Mouse (Mus musculus) E14TG2a.4 (cell line): ENCODE results near the gene Stfa2.
"Not testable (repeated sequence)": the region's sequence is repeated elsewhere in the genome, so short reads cannot be mapped to it uniquely, and the experiment has no call there.

Experiments
- H3K27me3 ChIP-seq: 2 replicates; pipeline ENCODE4 v1.6.1; 2014; ENCODE audit warnings: low read length, control low read depth; ENCODE audit not compliant: insufficient read depth
- H3K36me3 ChIP-seq: 2 replicates; pipeline ENCODE4 v1.6.1; 2014; ENCODE audit warnings: low read length, control low read depth; ENCODE audit not compliant: insufficient read depth
- H3K4me1 ChIP-seq: replicated peaks from 2 replicates; pipeline ENCODE4 v1.6.1; 2014; ENCODE audit warnings: low read depth, low read length, control low read depth
- H3K4me3 ChIP-seq: replicated peaks from 2 replicates; pipeline ENCODE4 v1.5.1; 2014; ENCODE audit warnings: mild to moderate bottlenecking, low read length
- H3K9me3 ChIP-seq: 2 replicates; pipeline ENCODE4 v1.6.1; 2014; ENCODE audit warnings: low read length, control low read depth
- CTCF ChIP-seq: conservative IDR thresholded peaks from 2 replicates; pipeline ENCODE4 v1.5.1; 2014; ENCODE audit warnings: low read length
- NANOG ChIP-seq: IDR thresholded peaks from 2 replicates; pipeline ENCODE4 v1.6.1; 2014; ENCODE audit warnings: borderline replicate concordance, low read length, mixed read lengths
- POU5F1 ChIP-seq: IDR thresholded peaks from 2 replicates; pipeline ENCODE4 v1.6.1; 2014; ENCODE audit warnings: low read length, borderline replicate concordance

Stfa2 gene

GRCm38 (mm10) chr16:36408357-36408756 is at the start of gene Stfa2:
Gene Stfa2, minus strand, starts transcription at chr16:36408457.
- Histone ChIP-seq H3K27me3 (no peaks in the 10 kb centered on the region), H3K36me3 (no peaks in the 10 kb centered on the region), H3K4me1 (no peaks in the 10 kb centered on the region), H3K9me3 (no peaks in the 10 kb centered on the region), H3K4me3 (no peak within 1 kb of the TSS)
- TF ChIP-seq CTCF (no peak), NANOG (no peak), POU5F1 (no peak)

- Histone ChIP-seq H3K4me3 (no peak within 1 kb of the TSS), H3K4me1 (no peaks in the 10 kb centered on the region), H3K36me3 (no peaks in the 10 kb centered on the region), H3K9me3 (no peaks in the 10 kb centered on the region), H3K27me3 (no peaks in the 10 kb centered on the region)
- TF ChIP-seq POU5F1 (no peak), NANOG (no peak), CTCF (no peak)
Measured at GRCm38 (mm10) chr16:36455342-36455802, 47.1 kb upstream of the Stfa2 start, which contains the start of gene Stfa3. Gene Stfa3, minus strand, starts transcription at chr16:36455392.

DNA sequence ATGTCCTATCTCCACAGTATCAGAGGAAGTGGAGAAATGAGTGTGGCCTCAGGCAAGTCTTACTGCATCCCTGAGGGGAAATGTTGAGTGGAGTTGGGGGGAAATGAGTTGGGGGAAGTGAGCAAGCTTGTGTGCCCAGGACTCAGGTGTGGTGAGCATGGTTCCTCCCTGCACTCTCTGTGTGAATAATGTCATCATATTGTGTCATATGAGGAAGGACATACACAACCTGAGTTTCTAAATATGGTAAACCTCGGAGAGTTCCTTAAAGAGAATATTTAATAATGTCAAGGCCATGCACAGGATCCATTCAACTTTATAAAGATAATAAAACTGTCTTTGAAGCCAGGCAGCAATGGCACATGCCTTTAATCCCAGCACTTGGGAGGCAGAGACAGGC is 12.7 kb upstream of the Stfa2 start:
- H3K4me3 ChIP-seq, H3K36me3 ChIP-seq, H3K4me1 ChIP-seq, H3K27me3 ChIP-seq, H3K9me3 ChIP-seq: not testable (repeated sequence)

- TF ChIP-seq NANOG (no peak), CTCF (no peak), POU5F1 (no peak)
- no peak overlapping the region for H3K4me3 ChIP-seq
- H3K9me3 ChIP-seq: no peaks in the 10 kb centered on the region
- H3K36me3 ChIP-seq: no peaks in the 10 kb centered on the region
- 0 out of 2 replicates have a peak, but pooled peaks cover 4% of the 10 kb centered on the region for H3K4me1 ChIP-seq
- H3K27me3 ChIP-seq: no peaks in the 10 kb centered on the region
Measured at GRCm38 (mm10) chr16:36389060-36389459, 19.2 kb downstream of the Stfa2 start.

- not testable (repeated sequence) for H3K9me3 ChIP-seq, H3K27me3 ChIP-seq, H3K4me1 ChIP-seq, H3K4me3 ChIP-seq, H3K36me3 ChIP-seq
Measured at GRCm38 (mm10) chr16:36367648-36368047, 40.6 kb downstream of the Stfa2 start, which contains the start of gene BC100530. Gene BC100530, minus strand, starts transcription at chr16:36367748.
